Mouse (Mus musculus) brain, embryonic 14.5 days (tissue): Measurements from ENCODE around the gene Atg16l1.

Experiments used
- CTCF ChIP-seq: fragments of 200-500 bp; IDR thresholded peaks from 2 replicates; pipeline ENCODE4 v1.5.1; 2012; ENCODE audit warnings: inconsistent platforms, mild to moderate bottlenecking, moderate library complexity, borderline replicate concordance; ENCODE audit not compliant: insufficient read depth, insufficient read length; ENCODE audit errors: extremely low read depth
- POLR2A ChIP-seq: fragments of 200-500 bp; IDR thresholded peaks from 2 replicates; pipeline ENCODE4 v1.6.1; 2012; ENCODE audit warnings: mild to moderate bottlenecking, inconsistent platforms, borderline replicate concordance; ENCODE audit not compliant: poor library complexity, insufficient read depth, insufficient read length, severe bottlenecking; ENCODE audit errors: extremely low read depth

- TF ChIP-seq CTCF (no peak), POLR2A (no peak)
These were observed 13.6 kb downstream of the Atg16l1 start for GRCm38 (mm10) chr1:87769263-87769662.
